Mouse (Mus musculus) lung, postnatal 36 days (tissue): Measurements from ENCODE around the gene Zmiz1.

ENCODE experiments used
- DNase-seq: peaks from one replicate; pipeline ENCODE4 v3.0.0; 2022; ENCODE audit warnings: mixed read lengths

The Zmiz1 gene

GRCm38 (mm10) chr14:25459016-25459393 lies at the start of gene Zmiz1:
Gene Zmiz1, plus strand, starts transcription at chr14:25459185.
- peak; percentile 95 for DNase-seq

GRCm38 (mm10) chr14:25411848-25412527 lies 47.0 kb upstream of the Zmiz1 start:
- DNase-seq: no peak

- no peak for DNase-seq
These were observed 46.2 kb upstream of the Zmiz1 start for GRCm38 (mm10) chr14:25412811-25413210.

GRCm38 (mm10) chr14:25413510-25413909 lies 45.5 kb upstream of the Zmiz1 start:
- DNase-seq: no peak

GRCm38 (mm10) chr14:25414115-25414514 lies 44.9 kb upstream of the Zmiz1 start:
- DNase-seq: peak; percentile 25

- peak; percentile 41 for DNase-seq
These were observed 38.8 kb upstream of the Zmiz1 start for GRCm38 (mm10) chr14:25420001-25420690.

- DNase-seq: no peak
These were observed 38.0 kb upstream of the Zmiz1 start for GRCm38 (mm10) chr14:25420987-25421386.

- peak; percentile 24 for DNase-seq
These were observed 37.4 kb upstream of the Zmiz1 start for GRCm38 (mm10) chr14:25421596-25422001.

- DNase-seq: no peak
These were observed 36.0 kb upstream of the Zmiz1 start for GRCm38 (mm10) chr14:25422946-25423345.

GRCm38 (mm10) chr14:25423721-25424443 lies 35.1 kb upstream of the Zmiz1 start:
- DNase-seq: no peak

GRCm38 (mm10) chr14:25438255-25438654 lies 20.7 kb upstream of the Zmiz1 start:
- no peak for DNase-seq

GRCm38 (mm10) chr14:25440116-25440515 lies 18.9 kb upstream of the Zmiz1 start:
- no peak for DNase-seq

GRCm38 (mm10) chr14:25440777-25441176 lies 18.2 kb upstream of the Zmiz1 start:
- no peak for DNase-seq

GRCm38 (mm10) chr14:25441469-25441868 lies 17.5 kb upstream of the Zmiz1 start:
- no peak for DNase-seq

- no peak for DNase-seq
These were observed 16.3 kb upstream of the Zmiz1 start for GRCm38 (mm10) chr14:25442676-25443075.

GRCm38 (mm10) chr14:25447136-25447775 lies 11.7 kb upstream of the Zmiz1 start:
- peak; percentile 82 for DNase-seq

GRCm38 (mm10) chr14:25448471-25448870 lies 10.5 kb upstream of the Zmiz1 start:
- DNase-seq: no peak

- DNase-seq: no peak
These were observed 7.8 kb upstream of the Zmiz1 start for GRCm38 (mm10) chr14:25451099-25451667.

- no peak for DNase-seq
These were observed 7.0 kb upstream of the Zmiz1 start for GRCm38 (mm10) chr14:25451699-25452632.

GRCm38 (mm10) chr14:25452633-25453025 lies 6.4 kb upstream of the Zmiz1 start:
- DNase-seq: no peak

- no peak for DNase-seq
These were observed 4.8 kb upstream of the Zmiz1 start for GRCm38 (mm10) chr14:25454066-25454760.
